ENCODE assay signal across 16 mouse cellular contexts in the genomic region with DNA sequence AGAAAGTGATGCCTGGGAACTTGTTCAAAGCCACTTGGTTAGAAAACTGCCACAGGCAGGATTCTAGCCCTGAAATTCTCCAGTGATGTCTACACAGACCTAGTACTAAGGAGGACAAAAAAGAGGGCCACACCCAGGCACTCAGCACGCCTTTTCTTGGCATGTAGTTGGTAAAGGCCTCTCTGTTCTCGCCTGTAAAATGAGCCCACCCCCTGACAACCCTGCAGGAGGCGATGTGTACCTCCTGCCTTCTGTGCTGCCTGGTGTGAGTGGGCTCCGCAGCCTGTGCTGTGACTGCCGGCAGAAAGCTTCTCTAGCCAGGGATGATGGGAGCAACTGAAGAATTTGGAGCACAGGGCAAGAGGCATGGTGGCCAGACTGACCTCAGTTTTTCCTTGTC. TPM values are rescaled to one million over a fixed set of nuclear protein-coding genes. Genes with fewer than 3 reads are reported as not detected.
DNase-seq lines count a peak whose midpoint lies in the region; ATAC-seq lines count a peak whose summit lies in the region.
"Had no signal": no experiment of that assay in that cellular context is flagged by ENCODE, and none has a peak within 500 bp of the region (broad histone marks: within the 10 kb centered on the region; RNA-seq: fewer than 3 reads in every experiment).

No protein-coding gene starts in this region.

- no peak overlapping the region for H3K4me2 ChIP-seq in forebrain, embryonic 11.5 days (ENCODE audit: low read depth, low read length, severe bottlenecking)
- no peak overlapping the region for H3K4me2 ChIP-seq in forebrain, embryonic 14.5 days (ENCODE audit: low read length)
- H3K4me2 ChIP-seq: limb, embryonic 12.5 days had no signal

- DNase-seq in frontal cortex, postnatal 10 days (ENCODE audit: low spot score in 2 of 2) = no peak
- DNase-seq in left cerebral cortex, postnatal 36 days (ENCODE audit: low spot score in 2 of 2) = peak; percentile 9 to 43
- DNase-seq in left cerebral cortex, postnatal 10 days (ENCODE audit: extremely low spot score in 1 of 2, low spot score in 2 of 2) = no peak
- peak; percentile 26 for DNase-seq in right cerebral cortex, postnatal 25 days
- DNase-seq in right cerebral cortex, postnatal 10 days (ENCODE audit: low spot score in 2 of 2) = no peak
- DNase-seq in forebrain, embryonic 11.5 days (ENCODE audit: low spot score) = no peak
- DNase-seq in forebrain, embryonic 14.5 days (ENCODE audit: low spot score) = no peak
- DNase-seq: adrenal gland, postnatal 25 days; cerebellum, adult 18-20 months; heart, postnatal 36 days; kidney, postnatal 10 days; thymus, adult 18-20 months had no signal

- no peaks in the 10 kb centered on the region for H3K9me3 ChIP-seq in forebrain, embryonic 11.5 days (ENCODE audit: control insufficient read depth, low read length)
- no peaks in the 10 kb centered on the region for H3K9me3 ChIP-seq in forebrain, embryonic 14.5 days (replicated peaks; ENCODE audit: control insufficient read depth, low read length)
- H3K9me3 ChIP-seq: midbrain, embryonic 10.5 days had no signal

- no peak overlapping the region for H3K9ac ChIP-seq in forebrain, embryonic 11.5 days (ENCODE audit: low read length)
- H3K9ac ChIP-seq in forebrain, embryonic 14.5 days (ENCODE audit: low read length) = no peak overlapping the region
- H3K9ac ChIP-seq: limb, embryonic 12.5 days had no signal

- ATAC-seq in frontal cortex, adult (ENCODE audit: low TSS enrichment) = peak; percentile 85
- no peak for ATAC-seq in forebrain, embryonic 11.5 days (replicated peaks; ENCODE audit: low FRiP score)
- no peak for ATAC-seq in forebrain, embryonic 14.5 days

- intact Hi-C loops in left cerebral cortex, postnatal 36 days (cut with DNase I) = no loop called here
- intact Hi-C loops in left cerebral cortex, postnatal 10 days (cut with DNase I) = no loop called here

- H3K27ac ChIP-seq in forebrain, embryonic 11.5 days (ENCODE audit: low read depth, low read length) = no peak overlapping the region
- H3K27ac ChIP-seq in forebrain, embryonic 14.5 days (ENCODE audit: low read depth, low read length) = no peak overlapping the region
- H3K27ac ChIP-seq: limb, embryonic 12.5 days; midbrain, embryonic 10.5 days had no signal

- H3K4me1 ChIP-seq in forebrain, embryonic 11.5 days (replicated peaks; ENCODE audit: control insufficient read depth, insufficient read depth, low read length) = no peaks in the 10 kb centered on the region
- no peaks in the 10 kb centered on the region for H3K4me1 ChIP-seq in forebrain, embryonic 14.5 days (ENCODE audit: control insufficient read depth, insufficient read depth, low read length)

- H3K27me3 ChIP-seq in forebrain, embryonic 11.5 days (ENCODE audit: control insufficient read depth, insufficient read depth, low read length) = no peaks in the 10 kb centered on the region
- H3K27me3 ChIP-seq in forebrain, embryonic 14.5 days (replicated peaks; ENCODE audit: control insufficient read depth, insufficient read depth, low read length) = no peaks in the 10 kb centered on the region
- H3K27me3 ChIP-seq: limb, embryonic 12.5 days had no signal

- no peak overlapping the region for H3K4me3 ChIP-seq in forebrain, embryonic 11.5 days (ENCODE audit: low read depth, low read length)
- H3K4me3 ChIP-seq in forebrain, embryonic 14.5 days (ENCODE audit: low read depth, low read length) = no peak overlapping the region
- H3K4me3 ChIP-seq: limb, embryonic 12.5 days; midbrain, embryonic 10.5 days; myocyte had no signal

- H3K36me3 ChIP-seq in forebrain, embryonic 11.5 days (ENCODE audit: control insufficient read depth, insufficient read depth, low read length) = no peaks in the 10 kb centered on the region
- no peaks in the 10 kb centered on the region for H3K36me3 ChIP-seq in forebrain, embryonic 14.5 days (ENCODE audit: control insufficient read depth, insufficient read depth, low read length)
- H3K36me3 ChIP-seq: limb, embryonic 12.5 days; midbrain, embryonic 10.5 days had no signal

- WGBS in forebrain, embryonic 11.5 days = 62% methylated on average over 5 of the region's 5 CpGs
- 48% methylated on average over 5 of the region's 5 CpGs for WGBS in forebrain, embryonic 14.5 days

RNA-seq across cellular contexts. Expression of gene Lbp, which starts 2.0 kb away (rescaled TPM):
- 1 to 10 TPM; 1.6 to 2.2 TPM for total RNA-seq in left cerebral cortex, postnatal 36 days (2021)
- total RNA-seq in left cerebral cortex, postnatal 10 days (2021) = 1 to 10 TPM; 2.1 to 5.7 TPM
- polyA plus RNA-seq in forebrain, embryonic 11.5 days (2014; fragmentation: Nextera tagmentation; extraction: Ambion mirVana) = 1.5 and 2.4 TPM in 2 replicates
- 2.6 and 3.0 TPM in 2 replicates for polyA plus RNA-seq in forebrain, embryonic 14.5 days (2014; fragmentation: Nextera tagmentation; extraction: Ambion mirVana)

RNA-seq across cellular contexts. Expression of gene Bpi, which starts 50.4 kb away (rescaled TPM):
- not detected for total RNA-seq in left cerebral cortex, postnatal 36 days (2021)
- total RNA-seq in left cerebral cortex, postnatal 10 days (2021) = not detected
- not detected in 2 replicates for polyA plus RNA-seq in forebrain, embryonic 11.5 days (2014; fragmentation: Nextera tagmentation; extraction: Ambion mirVana)
- not detected in 2 replicates for polyA plus RNA-seq in forebrain, embryonic 14.5 days (2014; fragmentation: Nextera tagmentation; extraction: Ambion mirVana)
- total RNA-seq: adrenal gland, postnatal 25 days; heart, postnatal 36 days had no signal
- polyA plus RNA-seq: limb, embryonic 12.5 days; midbrain, embryonic 10.5 days; myocyte had no signal

Comparison
In these comparisons a context has a peak if more than half of its experiments do, and no peak if none do; other contexts are left out.
1. DNase-seq: peak in left cerebral cortex, postnatal 36 days (2 of 2) and right cerebral cortex, postnatal 25 days (single experiment); none in frontal cortex, postnatal 10 days (0 of 2), left cerebral cortex, postnatal 10 days (0 of 2), right cerebral cortex, postnatal 10 days (0 of 2), forebrain, embryonic 11.5 days (single experiment) and forebrain, embryonic 14.5 days (single experiment).